Mouse (Mus musculus) NIH3T3 (cell line): Measurements from ENCODE around the gene Matn4.
A peak's percentile ranks its signal among the peaks of the same experiment; 100 is the strongest.

Source experiments
- DNase-seq: peaks from one replicate; pipeline ENCODE4 v3.0.0-alpha.2; 2012; ENCODE audit warnings: low read depth

The Matn4 gene

DNA sequence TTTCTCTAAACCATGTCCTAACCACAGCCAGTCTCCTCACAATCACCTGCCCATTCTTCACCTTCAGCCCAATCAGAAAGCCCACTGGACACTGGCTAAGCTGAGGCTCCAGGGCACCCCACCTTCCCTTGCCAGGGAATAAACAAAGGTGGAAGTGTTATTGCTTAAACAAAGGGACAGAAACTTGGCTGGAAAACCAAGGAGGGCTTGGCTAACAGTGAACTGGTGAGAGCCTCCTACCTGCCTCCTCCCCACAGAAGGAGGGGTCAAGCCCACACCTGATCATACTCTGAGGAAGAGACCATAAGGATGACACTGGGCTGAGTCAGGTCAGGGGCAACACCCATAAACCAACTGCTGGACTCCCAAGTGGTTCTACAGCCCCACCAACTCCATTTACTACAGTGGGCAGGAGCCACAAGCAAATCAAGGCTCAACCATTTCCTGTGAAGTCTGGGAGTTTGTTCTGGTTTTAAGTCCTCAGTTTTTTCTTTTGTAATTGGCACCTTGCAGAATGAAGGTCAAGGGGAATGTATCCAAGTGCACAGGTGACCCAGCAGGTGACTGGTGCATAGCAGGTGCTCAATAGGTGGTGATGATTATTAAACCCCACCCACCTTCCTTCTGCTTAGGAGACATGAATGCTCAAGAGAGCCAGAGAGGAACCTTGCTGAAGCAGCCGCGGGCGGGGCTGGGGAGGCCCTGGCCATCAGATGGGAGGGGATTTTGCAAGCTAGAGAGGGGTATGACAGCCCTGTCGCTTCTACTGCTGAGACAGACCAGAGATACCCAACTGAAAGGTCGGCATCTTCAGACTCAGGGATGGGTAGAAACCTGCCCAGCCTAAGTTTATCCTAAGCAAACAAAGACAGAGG is 30.5 kb upstream of the Matn4 start:
- DNase-seq: no peak

- DNase-seq: no peak
These were observed 29.7 kb upstream of the Matn4 start for GRCm38 (mm10) chr2:164434681-164435080.

DNA sequence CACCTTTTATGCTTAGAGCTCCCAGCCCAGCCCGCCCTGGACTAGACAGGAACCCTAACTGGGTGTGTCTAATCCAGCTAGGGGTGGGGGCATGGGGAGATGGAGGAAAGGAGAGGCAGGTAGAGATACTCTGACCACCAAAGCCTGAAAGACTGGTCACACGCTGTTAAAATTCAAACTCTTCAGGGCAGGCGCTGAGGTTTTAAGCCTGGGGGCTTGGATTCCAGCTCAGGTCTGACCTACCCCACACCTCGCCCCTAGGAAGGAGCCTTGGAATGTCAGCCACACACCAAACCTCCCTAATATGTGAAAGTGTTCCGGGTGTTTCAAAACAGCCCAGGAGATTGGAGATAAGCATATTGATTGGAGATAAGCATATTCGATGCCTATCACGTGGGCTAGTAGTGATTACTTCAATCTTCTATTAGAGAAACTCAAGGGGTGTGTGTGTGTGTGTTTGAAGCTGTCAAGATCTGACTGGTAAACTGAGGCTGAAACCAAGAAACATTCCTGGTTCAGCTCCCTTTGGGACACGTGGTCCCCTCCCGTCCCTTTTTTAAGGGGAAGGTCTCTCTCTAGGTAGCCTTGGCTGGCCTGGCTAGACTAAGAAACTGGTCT is 28.4 kb upstream of the Matn4 start:
- no peak for DNase-seq

DNA sequence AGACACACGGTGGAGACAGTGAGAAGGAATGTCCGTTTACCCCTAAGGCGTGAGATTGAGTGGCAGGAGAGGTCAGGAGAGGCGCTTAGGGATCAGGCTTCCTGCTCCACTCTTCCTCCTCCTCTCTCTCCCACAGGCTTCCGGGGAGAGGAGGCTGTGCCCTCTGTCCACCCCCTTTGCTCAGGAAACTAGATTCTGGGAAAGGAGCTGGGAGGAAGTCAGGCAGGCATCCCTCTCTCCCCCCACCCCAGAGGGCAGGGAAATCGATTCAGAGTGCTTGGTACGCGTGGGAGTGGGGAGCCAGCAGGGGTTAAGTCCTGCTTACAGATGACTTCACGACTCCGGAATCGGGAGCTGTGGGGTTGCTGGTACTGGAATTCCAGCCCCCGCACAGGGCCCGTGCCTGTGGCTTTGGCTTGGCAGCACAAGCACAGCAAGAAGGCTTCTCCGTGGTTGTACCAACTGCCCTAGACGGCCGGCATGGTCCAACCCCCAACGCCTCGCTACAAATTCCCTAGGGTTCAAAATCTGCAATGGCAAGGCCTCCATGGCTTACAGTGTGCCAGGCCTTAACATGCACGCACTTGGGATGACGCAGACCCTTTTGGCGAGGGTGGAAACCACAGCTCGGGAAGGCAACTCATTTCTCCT is 27.7 kb upstream of the Matn4 start:
- peak; percentile 91 for DNase-seq

DNA sequence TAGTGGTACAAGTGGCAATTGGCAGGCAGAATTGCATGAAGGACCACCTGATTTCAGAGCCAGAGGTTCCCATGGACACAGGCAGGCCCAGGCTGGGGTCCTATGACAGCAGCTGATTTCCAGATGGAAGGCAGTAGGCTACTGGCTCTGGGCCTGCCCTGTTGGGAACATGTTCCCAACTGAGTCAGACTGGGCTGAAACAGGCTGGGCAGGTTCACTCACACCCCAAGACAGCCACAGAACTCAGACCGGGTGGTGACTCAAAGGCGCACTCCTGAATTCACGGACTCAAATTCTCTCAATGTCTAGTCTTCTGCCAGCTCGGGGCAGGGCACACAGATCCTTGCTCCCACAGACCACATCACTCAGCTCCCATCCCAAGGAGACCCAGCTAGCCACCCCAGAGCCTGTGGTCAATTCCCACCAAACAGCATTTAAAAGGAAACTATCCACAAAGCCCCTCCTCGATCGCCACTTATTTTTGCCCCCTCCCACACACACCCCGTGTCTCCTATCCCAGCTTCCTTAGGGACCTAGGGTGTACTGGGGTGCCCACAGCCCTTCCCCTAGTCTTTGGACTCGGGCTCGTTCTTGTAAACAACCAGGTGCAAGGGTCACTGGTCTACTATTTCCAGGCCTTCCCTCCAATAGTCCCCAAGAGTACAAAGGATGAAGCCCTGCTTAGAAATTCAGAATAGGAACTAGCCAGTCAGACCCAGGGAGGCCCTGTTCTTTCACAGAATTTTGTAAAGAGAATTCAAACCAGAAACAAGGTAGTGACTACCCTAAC is 26.9 kb upstream of the Matn4 start:
- DNase-seq: peak; percentile 74

DNA sequence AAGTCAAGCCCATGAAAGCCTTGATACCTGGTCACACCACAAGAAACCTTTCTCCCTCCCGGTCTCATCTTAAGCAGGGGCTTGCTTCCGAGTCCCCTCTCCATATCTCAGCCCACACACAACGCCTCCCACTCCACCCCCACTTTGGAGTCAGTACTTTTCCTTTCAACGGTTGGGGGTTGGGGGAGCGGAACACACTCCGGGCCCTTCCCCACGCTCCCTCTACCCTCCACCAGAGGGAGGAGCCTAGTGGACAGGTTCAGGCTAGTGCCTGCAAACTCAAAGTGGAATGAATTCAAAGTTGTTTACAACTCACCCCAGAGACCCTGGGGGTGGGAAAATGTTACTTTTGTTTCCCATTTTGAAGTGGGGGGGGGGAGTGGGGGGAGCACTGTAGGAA is 25.7 kb upstream of the Matn4 start:
- DNase-seq: no peak

- DNase-seq: no peak
These were observed 25.1 kb upstream of the Matn4 start for GRCm38 (mm10) chr2:164429881-164430615.

- no peak for DNase-seq
These were observed 23.5 kb upstream of the Matn4 start for GRCm38 (mm10) chr2:164428451-164428850.

DNA sequence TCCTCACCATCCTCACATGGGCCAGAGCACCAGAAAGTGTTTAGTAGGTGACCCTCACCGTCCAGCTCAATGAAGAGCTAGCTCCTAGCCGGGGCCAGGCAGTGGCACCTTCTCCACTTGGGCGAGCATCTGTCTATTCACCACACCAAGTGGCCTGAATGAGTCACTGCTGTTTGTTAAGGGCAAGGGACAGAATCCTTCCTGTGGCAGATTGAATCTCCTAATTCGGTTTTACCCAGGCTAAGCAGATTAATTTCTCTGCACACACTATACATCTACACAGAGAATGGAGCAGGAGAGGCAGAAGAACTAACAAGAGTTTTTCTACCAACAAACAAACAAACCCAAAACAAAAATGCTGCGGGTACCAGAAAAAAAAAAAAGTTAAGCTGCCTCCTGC is 22.0 kb upstream of the Matn4 start:
- DNase-seq: no peak

- no peak for DNase-seq
These were observed 21.2 kb upstream of the Matn4 start for GRCm38 (mm10) chr2:164426121-164426520.

- no peak for DNase-seq
These were observed 20.4 kb upstream of the Matn4 start for GRCm38 (mm10) chr2:164425401-164425800.

- no peak for DNase-seq
These were observed 19.4 kb upstream of the Matn4 start for GRCm38 (mm10) chr2:164424406-164424805.

DNA sequence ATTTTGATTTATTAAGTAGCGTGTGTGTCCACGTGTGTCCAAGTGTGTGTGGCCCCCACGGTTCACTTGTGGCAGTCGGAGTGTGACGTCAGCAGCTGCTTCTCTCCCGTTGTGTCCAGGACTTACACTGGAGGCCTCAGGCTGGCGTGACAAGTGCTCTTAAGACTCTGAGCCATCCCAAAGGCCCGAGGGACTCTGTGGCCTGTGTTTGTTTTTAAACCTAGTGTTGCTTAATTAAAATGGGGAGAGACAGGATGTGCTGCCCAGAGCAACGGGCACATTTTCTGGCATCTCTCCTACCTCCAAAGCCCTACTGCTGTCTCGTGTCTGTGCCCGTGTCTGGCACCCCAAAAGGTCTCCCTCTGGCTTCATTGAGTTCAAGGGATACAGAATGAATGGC is 18.5 kb upstream of the Matn4 start:
- no peak for DNase-seq

GRCm38 (mm10) chr2:164422675-164423393 is 17.9 kb upstream of the Matn4 start:
- DNase-seq: no peak

- DNase-seq: no peak
These were observed 17.0 kb upstream of the Matn4 start for GRCm38 (mm10) chr2:164421979-164422378.

GRCm38 (mm10) chr2:164421306-164421705 is 16.3 kb upstream of the Matn4 start:
- DNase-seq: no peak

DNA sequence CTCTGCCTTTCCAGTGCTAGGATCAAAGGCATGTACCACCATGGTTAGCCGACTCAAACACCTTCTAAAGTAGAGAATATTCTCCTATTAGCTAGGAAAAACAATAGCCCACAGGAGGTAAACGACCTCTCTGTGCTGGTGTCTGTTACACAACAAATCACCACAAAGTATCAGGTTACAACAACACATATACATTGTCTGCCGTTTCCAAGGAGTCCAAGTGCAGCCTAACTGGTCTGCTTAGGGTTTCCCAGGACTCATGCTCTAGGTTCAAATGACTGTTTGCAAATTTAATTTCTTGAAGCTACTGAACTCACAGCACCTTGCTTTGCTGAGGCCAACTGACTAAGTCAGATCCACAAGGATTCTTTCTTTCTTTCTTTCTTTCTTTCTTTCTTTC is 14.5 kb upstream of the Matn4 start:
- peak; percentile 52 for DNase-seq

- DNase-seq: no peak
These were observed 13.4 kb upstream of the Matn4 start for GRCm38 (mm10) chr2:164418308-164418875.

DNA sequence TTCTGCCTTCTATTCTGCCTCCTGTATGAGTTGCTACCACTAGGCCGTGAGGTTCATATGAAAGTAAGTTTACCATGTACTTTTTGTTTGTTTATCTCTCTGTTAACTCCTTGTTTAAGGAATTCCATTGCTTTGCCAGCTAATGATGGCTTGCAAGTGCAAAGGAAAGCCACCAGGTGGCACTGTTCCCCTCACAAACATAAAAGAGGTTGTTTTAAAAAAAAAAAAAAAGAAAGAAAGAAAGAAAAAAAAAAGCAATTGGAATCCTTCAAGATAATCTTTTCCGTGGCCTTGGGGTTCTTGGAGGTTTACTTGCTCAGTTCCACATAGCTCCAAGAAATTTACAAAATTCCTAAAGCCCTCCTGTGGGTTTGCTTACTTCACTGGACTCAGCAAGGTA is 12.2 kb upstream of the Matn4 start:
- peak; percentile 85 for DNase-seq

DNA sequence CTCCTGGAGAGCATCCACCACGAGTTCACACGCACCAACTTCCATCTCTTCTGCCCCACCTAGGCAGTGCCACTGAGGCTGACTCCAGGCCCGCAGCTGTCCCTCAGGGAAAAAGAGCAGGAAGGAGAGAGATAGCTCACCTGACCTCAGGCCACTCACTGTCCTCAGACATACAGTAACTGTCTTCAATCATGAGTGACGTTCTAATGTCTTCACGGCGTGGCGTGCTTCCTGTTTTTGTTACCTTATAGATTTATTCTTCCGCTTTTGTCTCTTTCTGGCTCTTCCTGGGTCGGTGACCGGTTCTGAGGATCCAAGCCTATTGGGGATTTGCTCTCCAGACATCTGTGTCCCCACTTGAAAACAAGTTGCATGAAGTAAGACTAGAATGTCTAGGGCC is 9.6 kb upstream of the Matn4 start:
- no peak for DNase-seq

DNA sequence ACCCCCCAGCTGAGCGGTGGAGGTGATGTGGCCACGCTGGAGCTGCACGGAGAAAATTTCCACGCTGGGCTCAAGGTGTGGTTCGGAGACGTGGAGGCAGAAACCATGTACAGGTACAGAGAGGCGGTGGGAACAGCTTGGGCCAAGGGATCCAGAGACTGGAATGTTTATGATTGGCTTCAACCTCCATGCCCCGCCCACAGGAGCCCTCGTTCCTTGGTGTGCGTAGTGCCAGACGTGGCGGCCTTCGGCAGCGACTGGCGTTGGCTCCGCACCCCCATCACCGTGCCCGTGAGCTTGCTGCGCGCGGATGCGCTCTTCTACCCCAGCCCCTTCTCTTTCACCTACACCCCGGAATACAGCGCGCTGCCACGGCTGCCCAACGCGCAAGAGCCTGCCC is 9.2 kb upstream of the Matn4 start:
- DNase-seq: no peak
